Mouse (Mus musculus) ovary, postnatal 36 days (tissue): ENCODE data around the gene Tenm2.

Experiments used
- DNase-seq: peaks from one replicate; pipeline ENCODE4 v3.0.0; 2022; ENCODE audit warnings: low spot score, mixed read lengths

Gene Tenm2

GRCm38 (mm10) chr11:37079403-37079802 is 156.4 kb downstream of the Tenm2 start:
- DNase-seq: no peak

- no peak for DNase-seq
Observed at GRCm38 (mm10) chr11:37076989-37077598, 158.7 kb downstream of the Tenm2 start.

GRCm38 (mm10) chr11:37075349-37075748 is 160.4 kb downstream of the Tenm2 start:
- DNase-seq: no peak

- no peak for DNase-seq
Observed at GRCm38 (mm10) chr11:37065459-37065858, 170.3 kb downstream of the Tenm2 start.

GRCm38 (mm10) chr11:37046671-37047070 is 189.1 kb downstream of the Tenm2 start:
- DNase-seq: peak; percentile 8

- no peak for DNase-seq
Observed at GRCm38 (mm10) chr11:37041259-37041658, 194.5 kb downstream of the Tenm2 start.

- no peak for DNase-seq
Observed at GRCm38 (mm10) chr11:37039283-37039682, 196.5 kb downstream of the Tenm2 start.

- DNase-seq: no peak
Observed at GRCm38 (mm10) chr11:37031305-37032055, 204.3 kb downstream of the Tenm2 start.

GRCm38 (mm10) chr11:37011900-37012299 is 223.9 kb downstream of the Tenm2 start:
- DNase-seq: no peak

GRCm38 (mm10) chr11:37009243-37009642 is 226.5 kb downstream of the Tenm2 start:
- DNase-seq: no peak

GRCm38 (mm10) chr11:36997668-36998067 is 238.1 kb downstream of the Tenm2 start:
- DNase-seq: no peak

- DNase-seq: no peak
Observed at GRCm38 (mm10) chr11:36990895-36991294, 244.9 kb downstream of the Tenm2 start.

- DNase-seq: no peak
Observed at GRCm38 (mm10) chr11:36988776-36989565, 246.8 kb downstream of the Tenm2 start.

GRCm38 (mm10) chr11:36974142-36974541 is 261.6 kb downstream of the Tenm2 start:
- no peak for DNase-seq

- no peak for DNase-seq
Observed at GRCm38 (mm10) chr11:36958102-36958501, 277.7 kb downstream of the Tenm2 start.

- DNase-seq: no peak
Observed at GRCm38 (mm10) chr11:36941429-36941828, 294.3 kb downstream of the Tenm2 start.

GRCm38 (mm10) chr11:36940557-36941110 is 295.1 kb downstream of the Tenm2 start:
- no peak for DNase-seq

- DNase-seq: no peak
Observed at GRCm38 (mm10) chr11:36929817-36930216, 305.9 kb downstream of the Tenm2 start.

- no peak for DNase-seq
Observed at GRCm38 (mm10) chr11:36926705-36927406, 308.9 kb downstream of the Tenm2 start.

- DNase-seq: no peak
Observed at GRCm38 (mm10) chr11:36919301-36919700, 316.5 kb downstream of the Tenm2 start.

- DNase-seq: no peak
Observed at GRCm38 (mm10) chr11:36911406-36911805, 324.4 kb downstream of the Tenm2 start.

GRCm38 (mm10) chr11:36909036-36909435 is 326.7 kb downstream of the Tenm2 start:
- DNase-seq: no peak
